Mouse (Mus musculus): ENCODE results near the gene Iqschfp. TPM values are rescaled to one million over a fixed set of nuclear protein-coding genes. Genes with fewer than 3 reads are reported as not detected.

Gene Iqschfp
- polyA plus RNA-seq, 1 experiment from 2014 or later = not detected

DNA sequence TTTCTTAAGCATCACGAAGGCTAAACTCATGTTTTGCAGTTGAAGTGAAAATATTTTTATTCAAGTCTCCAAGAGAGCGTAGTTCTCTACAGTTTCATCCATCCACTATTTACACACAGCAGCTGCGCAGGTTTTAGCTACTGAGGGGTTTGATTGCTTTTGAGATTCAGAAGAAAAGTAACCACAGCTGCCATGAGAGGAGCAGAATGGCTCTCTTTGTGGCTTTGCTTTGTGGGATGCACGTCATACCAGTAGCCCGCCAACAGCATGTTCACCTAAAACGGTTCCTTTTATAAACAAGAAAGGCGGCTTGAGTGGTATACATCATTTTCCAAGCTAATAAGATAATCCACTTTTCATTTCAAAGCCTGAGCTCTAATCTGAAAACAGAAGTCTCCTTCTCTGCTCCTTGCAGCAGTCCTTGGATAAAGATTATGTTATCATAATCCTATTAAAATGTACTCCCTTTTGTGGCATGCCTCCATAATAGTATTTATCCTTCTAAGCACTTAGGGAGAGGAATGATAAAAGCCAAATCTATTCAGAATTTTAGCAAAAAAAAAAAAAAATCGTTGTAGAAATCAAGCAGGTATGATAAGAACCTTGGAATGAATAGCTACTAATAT, 26.7 kb downstream of the Iqschfp start:
- Histone ChIP-seq H3K9me3 (no peaks in the 10 kb centered on the region), H3K27ac (no peak overlapping the region), H3K4me1 (no peaks in the 10 kb centered on the region), H3K36me3 (no peaks in the 10 kb centered on the region), H3K27me3 (ENCODE audit: insufficient read depth, poor library complexity, severe bottlenecking) (no peaks in the 10 kb centered on the region), H3K4me3 (no peak overlapping the region)
- no peak for DNase-seq (ENCODE audit: low spot score)
- 70% methylated on average over 8 of the region's 8 CpGs for WGBS

DNA sequence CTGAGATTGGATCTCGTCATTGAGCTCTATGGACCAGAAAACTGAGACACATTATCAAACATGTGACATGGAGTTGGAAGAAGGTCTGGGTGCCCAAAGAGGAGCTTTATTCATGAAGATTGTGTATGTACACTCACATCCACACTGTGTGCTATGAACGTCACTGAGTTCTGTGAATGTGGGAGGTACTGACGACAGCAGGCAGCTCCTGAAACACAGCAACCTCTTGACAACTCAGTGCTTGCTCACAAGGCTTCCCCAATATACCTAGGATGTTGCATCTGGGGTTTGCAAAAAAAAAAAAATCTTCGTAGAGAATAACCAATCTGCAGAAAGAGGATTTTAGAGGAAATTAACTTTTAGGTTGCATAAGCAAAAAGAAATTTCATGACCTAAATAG, 31.1 kb downstream of the Iqschfp start:
- Histone ChIP-seq H3K27me3 (ENCODE audit: insufficient read depth, poor library complexity, severe bottlenecking) (no peaks in the 10 kb centered on the region), H3K4me3 (no peak overlapping the region), H3K9me3 (no peaks in the 10 kb centered on the region), H3K27ac (no peak overlapping the region), H3K36me3 (no peaks in the 10 kb centered on the region), H3K4me1 (no peaks in the 10 kb centered on the region)
- WGBS = 79% methylated on average over 4 of the region's 4 CpGs
- no peak for DNase-seq (ENCODE audit: low spot score)

DNA sequence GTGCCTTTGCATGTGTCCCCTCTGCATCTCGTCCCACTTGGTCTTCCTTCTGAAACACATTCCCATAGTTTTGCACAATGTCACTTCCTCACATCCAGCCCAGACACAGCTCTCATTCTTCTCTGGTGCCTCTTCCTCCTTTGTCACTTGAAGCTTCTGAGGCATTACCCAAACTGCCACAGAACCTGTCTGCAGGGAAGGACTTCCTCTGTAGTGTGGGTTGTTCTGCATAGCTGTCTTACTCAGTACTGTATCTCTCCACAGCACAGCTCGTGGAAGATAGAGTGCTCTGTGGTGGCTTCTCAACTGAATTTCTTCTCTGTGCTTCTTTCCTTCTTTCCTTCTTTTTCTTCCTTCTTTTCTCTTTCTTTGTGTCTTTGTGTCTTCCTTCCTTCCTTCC, 33.4 kb downstream of the Iqschfp start:
- H3K36me3 ChIP-seq = no peaks in the 10 kb centered on the region
- WGBS = 68% methylated on average over 2 of the region's 2 CpGs
- no peak overlapping the region for H3K4me3 ChIP-seq
- no peaks in the 10 kb centered on the region for H3K4me1 ChIP-seq
- no peak overlapping the region for H3K27ac ChIP-seq
- H3K27me3 ChIP-seq (ENCODE audit: insufficient read depth, poor library complexity, severe bottlenecking) = no peaks in the 10 kb centered on the region
- DNase-seq (ENCODE audit: low spot score) = no peak
- no peaks in the 10 kb centered on the region for H3K9me3 ChIP-seq

DNA sequence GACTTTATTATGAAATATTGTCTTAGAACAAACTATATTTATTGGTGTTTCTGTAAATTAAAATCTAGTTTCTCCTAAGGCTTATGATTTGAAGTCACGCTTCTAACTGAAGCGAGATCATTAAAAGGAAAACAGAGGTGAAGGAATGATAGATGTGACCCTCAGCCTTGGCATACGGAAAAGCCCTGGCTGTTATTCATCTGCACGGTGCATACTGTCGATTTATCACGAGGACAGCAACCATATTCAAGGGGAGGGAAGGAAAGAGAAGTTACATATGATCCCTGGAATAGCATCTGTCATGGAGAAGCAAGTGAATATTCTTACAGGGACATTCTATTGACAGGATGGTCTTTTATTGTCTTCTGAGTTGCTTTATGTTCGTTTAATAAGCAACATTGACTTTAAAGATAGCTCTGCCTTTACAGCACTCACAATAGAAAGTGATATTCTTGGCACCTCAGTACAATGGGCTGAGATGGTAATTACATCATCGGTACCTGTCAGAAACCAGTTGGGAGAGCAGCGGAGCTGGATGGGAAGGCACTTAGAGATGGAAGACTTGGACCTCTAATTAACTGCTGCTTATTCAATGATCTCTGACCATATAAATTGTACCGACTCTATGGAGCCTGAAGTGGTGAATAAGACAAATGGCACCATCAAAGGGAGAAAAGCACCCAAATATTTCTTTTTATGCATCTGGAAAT, 38.5 kb downstream of the Iqschfp start:
- Histone ChIP-seq H3K27ac (no peak overlapping the region), H3K27me3 (ENCODE audit: insufficient read depth, poor library complexity, severe bottlenecking) (no peaks in the 10 kb centered on the region), H3K4me3 (no peak overlapping the region), H3K36me3 (no peaks in the 10 kb centered on the region), H3K9me3 (no peaks in the 10 kb centered on the region), H3K4me1 (no peaks in the 10 kb centered on the region)
- DNase-seq (ENCODE audit: low spot score) = no peak
- 81% methylated on average over 10 of the region's 10 CpGs for WGBS

DNA sequence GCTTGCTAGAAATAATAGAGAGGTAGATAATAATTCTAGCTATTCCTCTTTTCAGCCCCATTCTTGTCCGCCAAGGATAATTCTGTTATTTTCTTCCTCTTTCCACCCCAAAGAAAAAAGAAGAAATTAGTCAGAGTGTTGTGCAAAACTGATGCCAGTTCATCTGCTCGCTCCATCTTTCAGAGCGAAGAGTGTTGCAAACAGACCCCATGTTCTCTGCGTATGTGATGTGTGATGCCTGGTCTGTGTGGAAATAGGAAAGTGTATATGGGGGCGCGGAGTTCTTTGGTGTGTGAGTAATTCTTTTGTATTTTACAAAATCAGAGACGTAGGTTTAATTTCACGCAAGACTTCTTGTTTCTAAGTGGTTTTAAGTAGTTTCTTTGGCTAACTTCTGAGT, 39.1 kb downstream of the Iqschfp start:
- Histone ChIP-seq H3K9me3 (no peaks in the 10 kb centered on the region), H3K4me1 (no peaks in the 10 kb centered on the region), H3K27me3 (ENCODE audit: insufficient read depth, poor library complexity, severe bottlenecking) (no peaks in the 10 kb centered on the region), H3K36me3 (no peaks in the 10 kb centered on the region), H3K4me3 (no peak overlapping the region), H3K27ac (no peak overlapping the region)
- 92% methylated on average over 8 of the region's 8 CpGs for WGBS
- DNase-seq (ENCODE audit: low spot score) = no peak

DNA sequence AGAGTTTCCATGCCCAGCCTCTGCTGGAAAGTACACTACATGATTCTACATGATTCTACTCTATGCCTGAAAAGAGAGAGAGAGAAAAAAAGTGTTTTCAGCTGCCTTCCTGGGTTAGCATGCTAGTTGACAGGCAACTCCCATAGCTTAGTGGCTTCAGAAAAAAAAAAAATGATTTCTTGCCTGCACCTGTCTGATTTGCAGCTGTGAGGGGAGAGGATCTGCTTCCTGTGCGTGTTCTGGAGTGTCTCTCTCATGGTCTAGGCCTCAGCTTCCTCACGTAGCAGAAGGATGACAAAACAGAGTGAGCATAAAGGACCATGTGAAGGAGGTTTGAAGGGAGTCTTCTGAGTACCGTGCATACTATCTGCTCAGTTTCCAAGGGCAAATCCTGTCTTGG, 39.9 kb downstream of the Iqschfp start:
- no peaks in the 10 kb centered on the region for H3K36me3 ChIP-seq
- DNase-seq (ENCODE audit: low spot score) = no peak
- WGBS = 78% methylated on average over 3 of the region's 3 CpGs
- H3K9me3 ChIP-seq = no peaks in the 10 kb centered on the region
- H3K4me3 ChIP-seq = no peak overlapping the region
- H3K4me1 ChIP-seq = no peaks in the 10 kb centered on the region
- H3K27ac ChIP-seq = no peak overlapping the region
- no peaks in the 10 kb centered on the region for H3K27me3 ChIP-seq (ENCODE audit: insufficient read depth, poor library complexity, severe bottlenecking)

DNA sequence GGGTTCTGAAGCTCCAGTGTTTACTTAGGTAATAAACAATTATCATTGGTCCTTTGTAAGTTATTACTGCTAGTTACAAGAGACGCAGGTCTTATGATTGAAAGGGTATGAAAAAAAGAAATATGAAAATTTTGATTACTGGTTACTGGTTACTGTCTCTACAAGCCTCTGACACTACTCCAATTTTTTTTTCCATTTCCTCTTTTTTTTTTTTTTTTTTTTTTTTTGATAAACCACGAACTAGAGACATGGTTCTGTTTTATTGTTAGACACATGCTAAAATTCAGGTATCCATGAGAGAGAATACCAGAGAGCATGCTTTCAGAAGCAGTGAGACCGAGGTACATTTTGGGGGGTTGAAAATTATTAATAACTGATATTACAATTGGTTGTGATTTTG, 43.8 kb downstream of the Iqschfp start:
- H3K27ac ChIP-seq = no peak overlapping the region
- H3K27me3 ChIP-seq (ENCODE audit: insufficient read depth, poor library complexity, severe bottlenecking) = no peaks in the 10 kb centered on the region
- H3K4me3 ChIP-seq = no peak overlapping the region
- no peaks in the 10 kb centered on the region for H3K36me3 ChIP-seq
- WGBS = 75% methylated on average over 3 of the region's 3 CpGs
- H3K4me1 ChIP-seq = no peaks in the 10 kb centered on the region
- DNase-seq (ENCODE audit: low spot score) = no peak
- H3K9me3 ChIP-seq = no peaks in the 10 kb centered on the region

DNA sequence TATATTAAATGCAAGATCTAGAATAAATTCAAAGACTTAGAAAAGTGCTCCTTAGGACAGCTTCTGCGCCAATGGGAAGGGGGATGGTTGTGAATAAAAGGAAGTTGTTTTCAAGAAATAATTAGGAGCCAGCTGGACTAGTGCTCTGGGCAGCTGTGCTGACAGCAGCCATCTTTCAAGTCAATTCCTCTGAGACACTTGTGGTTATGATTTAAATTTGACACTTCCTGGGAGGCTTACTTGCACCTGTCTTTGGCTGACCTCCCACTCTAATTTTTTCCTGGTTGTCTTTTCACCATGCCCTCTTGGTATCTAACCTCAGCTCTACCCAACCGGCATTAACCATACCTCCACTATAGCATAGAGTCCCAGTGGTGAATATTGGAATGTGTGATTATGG, 55.0 kb downstream of the Iqschfp start:
- no peaks in the 10 kb centered on the region for H3K36me3 ChIP-seq
- no peaks in the 10 kb centered on the region for H3K27me3 ChIP-seq (ENCODE audit: insufficient read depth, poor library complexity, severe bottlenecking)
- H3K4me3 ChIP-seq = no peak overlapping the region
- DNase-seq (ENCODE audit: low spot score) = no peak
- H3K9me3 ChIP-seq = no peaks in the 10 kb centered on the region
- 83% methylated on average over 2 of the region's 2 CpGs for WGBS
- H3K4me1 ChIP-seq = no peaks in the 10 kb centered on the region
- H3K27ac ChIP-seq = no peak overlapping the region

DNA sequence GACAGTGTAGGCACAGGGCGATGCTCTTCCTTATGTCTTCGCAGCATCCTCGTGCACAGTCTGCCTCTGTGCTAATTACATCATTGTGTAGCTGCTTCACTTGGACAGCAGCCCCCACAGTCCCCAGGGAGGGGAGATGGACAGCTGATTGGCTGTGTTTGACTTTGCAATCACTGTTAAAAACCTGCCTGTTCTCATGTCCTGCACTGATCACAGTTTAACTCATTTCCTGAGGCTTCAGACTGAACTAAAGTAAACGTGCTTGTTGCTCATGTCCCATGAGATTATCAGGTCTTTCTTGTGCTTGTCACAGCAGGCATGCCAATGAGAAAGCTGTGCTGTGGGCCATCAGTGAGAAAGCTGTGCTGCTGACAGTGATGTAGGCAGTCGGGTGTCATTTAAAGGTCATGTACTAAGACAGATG, 60.5 kb downstream of the Iqschfp start:
- Histone ChIP-seq H3K4me1 (peaks cover 8% of the 10 kb centered on the region), H3K36me3 (no peaks in the 10 kb centered on the region), H3K27me3 (ENCODE audit: insufficient read depth, poor library complexity, severe bottlenecking) (no peaks in the 10 kb centered on the region), H3K27ac (no peak overlapping the region), H3K9me3 (no peaks in the 10 kb centered on the region), H3K4me3 (no peak overlapping the region)
- peak; percentile 76 for DNase-seq (ENCODE audit: low spot score)
- 40% methylated on average over 5 of the region's 5 CpGs for whole genome bisulfite sequencing

DNA sequence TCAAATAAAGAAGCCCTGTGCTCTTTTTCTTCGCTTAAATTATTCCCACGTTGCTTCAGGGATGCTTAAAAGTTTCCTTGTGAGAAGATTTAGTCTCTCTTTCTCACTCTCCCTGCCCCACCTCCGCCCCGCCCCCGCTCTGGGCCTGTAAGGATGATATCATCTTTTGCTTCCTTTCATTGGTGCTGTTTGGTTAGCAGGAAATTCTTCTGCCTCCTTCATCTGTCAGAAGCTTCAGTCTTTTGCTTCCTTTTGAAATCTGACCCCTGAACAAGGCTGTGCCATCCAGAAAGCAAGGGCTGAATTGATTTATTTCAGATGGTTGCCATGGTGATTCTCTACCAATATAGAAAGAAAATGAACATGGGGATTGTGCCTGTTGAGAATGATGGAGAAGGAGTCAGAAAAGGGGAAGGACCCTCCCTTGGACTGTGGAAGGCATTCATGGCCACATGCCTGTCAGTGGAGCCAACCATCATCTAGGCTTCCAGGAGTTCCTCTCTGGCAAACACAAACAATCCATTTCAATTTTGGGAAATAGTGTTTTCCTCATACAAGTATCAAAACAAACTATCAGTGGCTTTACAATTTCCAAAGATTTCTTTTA, 62.5 kb downstream of the Iqschfp start:
- no peaks in the 10 kb centered on the region for H3K27me3 ChIP-seq (ENCODE audit: insufficient read depth, poor library complexity, severe bottlenecking)
- H3K27ac ChIP-seq = no peak overlapping the region
- 46% methylated on average over 5 of the region's 5 CpGs for WGBS
- H3K4me3 ChIP-seq = no peak overlapping the region
- no peaks in the 10 kb centered on the region for H3K36me3 ChIP-seq
- H3K4me1 ChIP-seq = peaks cover 8% of the 10 kb centered on the region
- H3K9me3 ChIP-seq = no peaks in the 10 kb centered on the region
- no peak for DNase-seq (ENCODE audit: low spot score)

DNA sequence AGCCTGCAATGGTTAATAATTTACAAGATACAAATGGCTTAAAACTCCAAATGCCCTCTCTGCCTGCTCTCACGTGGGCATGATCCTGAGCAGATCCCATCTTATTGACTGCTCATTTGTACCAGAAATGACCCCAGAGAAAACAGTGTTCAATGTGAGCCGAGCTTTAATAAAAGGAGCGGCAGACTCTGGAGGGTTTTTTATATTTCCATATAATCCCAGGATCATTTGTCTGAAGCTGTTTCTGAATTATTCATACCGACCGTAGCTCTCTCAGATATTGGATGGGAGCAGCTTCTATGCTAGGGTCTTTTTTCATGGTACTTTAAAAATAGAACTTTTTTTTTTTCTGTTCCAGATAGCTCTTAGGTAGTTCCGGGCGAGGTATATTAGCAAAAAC, 67.6 kb downstream of the Iqschfp start:
- H3K27me3 ChIP-seq (ENCODE audit: insufficient read depth, poor library complexity, severe bottlenecking) = no peaks in the 10 kb centered on the region

DNA sequence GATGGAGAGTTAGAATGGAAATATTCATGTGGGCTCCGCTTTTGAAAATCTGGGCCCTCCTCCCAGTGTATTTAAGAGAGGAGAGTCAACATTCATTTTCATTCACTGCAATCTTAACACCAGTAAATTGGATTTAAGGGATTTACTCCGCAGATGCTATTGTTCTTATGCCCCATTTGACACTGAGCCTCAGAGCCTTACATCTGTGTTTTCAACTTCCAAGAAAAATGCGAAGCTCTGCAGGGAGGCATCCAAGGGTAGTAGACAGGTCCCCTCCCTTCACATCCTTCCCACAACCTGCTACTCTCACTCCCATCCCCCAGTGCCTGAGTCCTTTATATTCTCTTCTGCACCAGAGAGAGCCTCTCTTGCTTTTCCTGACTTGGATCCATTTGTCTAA, 68.1 kb downstream of the Iqschfp start:
- no peak overlapping the region for H3K27ac ChIP-seq
- no peak for DNase-seq (ENCODE audit: low spot score)
- no peaks in the 10 kb centered on the region for H3K9me3 ChIP-seq
- H3K4me3 ChIP-seq = no peak overlapping the region
- H3K27me3 ChIP-seq (ENCODE audit: insufficient read depth, poor library complexity, severe bottlenecking) = no peaks in the 10 kb centered on the region
- WGBS = 32% methylated on average over 3 of the region's 3 CpGs
- H3K36me3 ChIP-seq = no peaks in the 10 kb centered on the region
- H3K4me1 ChIP-seq = no peaks in the 10 kb centered on the region

More for the DNA sequence above, 67.6 kb downstream of the Iqschfp start:
- DNase-seq (ENCODE audit: low spot score) = no peak
- no peak overlapping the region for H3K27ac ChIP-seq
- H3K9me3 ChIP-seq = no peaks in the 10 kb centered on the region
- WGBS = 65% methylated on average over 7 of the region's 7 CpGs
- H3K4me3 ChIP-seq = no peak overlapping the region
- no peaks in the 10 kb centered on the region for H3K4me1 ChIP-seq
- H3K36me3 ChIP-seq = no peaks in the 10 kb centered on the region

DNA sequence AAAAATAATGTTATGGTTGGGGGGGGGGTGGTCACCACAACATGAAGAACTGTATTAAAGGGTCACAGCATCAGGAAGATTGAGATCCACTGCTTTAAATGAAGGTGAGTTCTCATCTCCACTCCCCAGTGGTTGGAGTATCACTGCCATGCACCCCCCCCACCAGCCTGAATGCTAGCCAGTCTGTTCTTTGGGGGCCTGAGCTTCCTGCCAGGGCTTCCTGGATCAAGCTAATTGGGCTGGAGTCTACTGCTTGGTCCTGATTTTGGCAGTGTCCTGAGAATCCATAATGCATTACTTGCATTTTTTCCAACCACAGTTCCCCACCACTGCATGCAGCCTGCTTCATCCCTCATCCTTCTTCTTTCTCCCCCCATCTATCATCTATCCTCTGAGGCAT, 68.7 kb downstream of the Iqschfp start:
- H3K27me3 ChIP-seq (ENCODE audit: insufficient read depth, poor library complexity, severe bottlenecking) = no peaks in the 10 kb centered on the region
- H3K9me3 ChIP-seq = no peaks in the 10 kb centered on the region
- DNase-seq (ENCODE audit: low spot score) = no peak
- H3K4me3 ChIP-seq = no peak overlapping the region
- no peaks in the 10 kb centered on the region for H3K4me1 ChIP-seq
- no peaks in the 10 kb centered on the region for H3K36me3 ChIP-seq
- no peak overlapping the region for H3K27ac ChIP-seq

Data from heart, embryonic 10.5 days (tissue).